Mouse (Mus musculus) E14TG2a.4 (cell line): ENCODE data around the gene Abca14.

Source experiments
- H3K27me3 ChIP-seq: 2 replicates; pipeline ENCODE4 v1.6.1; 2014; ENCODE audit warnings: low read length, control low read depth; ENCODE audit not compliant: insufficient read depth
- H3K36me3 ChIP-seq: 2 replicates; pipeline ENCODE4 v1.6.1; 2014; ENCODE audit warnings: low read length, control low read depth; ENCODE audit not compliant: insufficient read depth
- H3K4me1 ChIP-seq: replicated peaks from 2 replicates; pipeline ENCODE4 v1.6.1; 2014; ENCODE audit warnings: low read depth, low read length, control low read depth
- H3K4me3 ChIP-seq: replicated peaks from 2 replicates; pipeline ENCODE4 v1.5.1; 2014; ENCODE audit warnings: mild to moderate bottlenecking, low read length
- H3K9me3 ChIP-seq: 2 replicates; pipeline ENCODE4 v1.6.1; 2014; ENCODE audit warnings: low read length, control low read depth
- CTCF ChIP-seq: conservative IDR thresholded peaks from 2 replicates; pipeline ENCODE4 v1.5.1; 2014; ENCODE audit warnings: low read length
- NANOG ChIP-seq: IDR thresholded peaks from 2 replicates; pipeline ENCODE4 v1.6.1; 2014; ENCODE audit warnings: borderline replicate concordance, low read length, mixed read lengths
- POU5F1 ChIP-seq: IDR thresholded peaks from 2 replicates; pipeline ENCODE4 v1.6.1; 2014; ENCODE audit warnings: low read length, borderline replicate concordance

The Abca14 gene

DNA sequence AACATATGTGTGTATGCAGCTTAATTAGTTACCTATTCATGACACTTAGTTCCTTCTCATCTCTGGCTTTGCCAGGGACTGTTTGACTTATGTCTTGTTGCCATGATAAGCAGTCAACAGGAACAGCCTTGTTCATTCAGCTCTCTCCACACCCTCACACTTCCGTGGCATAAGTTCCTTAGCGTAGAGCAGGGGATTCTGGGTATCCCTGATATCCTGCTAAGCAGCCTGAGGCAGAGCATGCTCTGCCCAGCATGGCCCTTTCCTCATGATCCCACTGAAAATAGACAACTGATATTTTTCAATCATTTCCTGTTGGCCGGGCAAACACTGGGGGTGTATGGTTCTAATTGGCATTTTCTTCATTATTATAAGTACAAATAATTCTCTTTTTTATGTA is 26.1 kb upstream of the Abca14 start:
- H3K27me3 ChIP-seq: no peaks in the 10 kb centered on the region
- no peaks in the 10 kb centered on the region for H3K4me1 ChIP-seq
- no peaks in the 10 kb centered on the region for H3K36me3 ChIP-seq
- TF ChIP-seq CTCF (no peak), NANOG (no peak), POU5F1 (no peak)
- no peaks in the 10 kb centered on the region for H3K9me3 ChIP-seq
- no peak overlapping the region for H3K4me3 ChIP-seq

DNA sequence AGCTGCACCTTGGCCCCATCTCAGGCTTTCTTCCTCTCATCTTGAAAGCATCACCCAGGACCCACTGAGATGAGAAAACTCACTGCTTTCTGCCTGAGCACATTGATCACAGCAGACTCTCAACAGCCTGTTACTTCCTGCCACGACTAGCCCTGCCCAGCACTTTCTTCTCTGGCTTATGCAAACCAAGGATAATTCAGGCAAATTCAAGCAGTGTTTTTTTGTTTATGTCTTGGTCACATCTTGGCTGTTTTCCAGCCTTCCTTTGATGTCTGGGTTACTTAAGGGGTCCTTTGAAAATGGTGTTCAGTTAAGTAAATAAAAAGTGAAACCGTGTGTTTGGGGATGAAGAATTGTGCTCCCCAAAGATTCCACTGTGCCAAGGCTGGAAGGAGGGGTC is 24.8 kb upstream of the Abca14 start:
- Histone ChIP-seq H3K27me3 (no peaks in the 10 kb centered on the region), H3K9me3 (no peaks in the 10 kb centered on the region), H3K4me3 (no peak overlapping the region), H3K4me1 (no peaks in the 10 kb centered on the region), H3K36me3 (no peaks in the 10 kb centered on the region)
- TF ChIP-seq NANOG: no peak
- no peak for TF ChIP-seq CTCF
- no peak for TF ChIP-seq POU5F1

DNA sequence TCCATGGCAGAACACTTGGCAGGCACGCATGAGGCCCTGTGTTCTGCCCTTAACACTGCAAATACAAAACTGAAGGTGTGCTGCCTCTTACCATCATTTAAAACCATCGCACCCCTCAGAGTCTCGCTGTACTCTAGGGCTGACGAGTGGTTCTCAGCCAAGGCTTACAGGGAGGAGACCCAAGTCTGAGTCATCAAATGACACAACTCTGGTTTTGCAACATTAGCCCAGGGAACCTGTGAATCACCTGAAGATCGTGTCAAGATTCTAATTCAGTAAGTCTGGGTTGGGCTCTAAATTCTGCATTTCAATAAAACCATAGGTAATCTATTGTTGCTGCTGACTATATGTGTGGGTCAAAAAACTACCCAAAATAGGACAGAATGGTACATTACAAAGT is 23.2 kb upstream of the Abca14 start:
- H3K9me3 ChIP-seq: no peaks in the 10 kb centered on the region
- no peak overlapping the region for H3K4me3 ChIP-seq
- H3K27me3 ChIP-seq: no peaks in the 10 kb centered on the region
- TF ChIP-seq POU5F1 (no peak), NANOG (no peak), CTCF (no peak)
- no peaks in the 10 kb centered on the region for H3K4me1 ChIP-seq
- no peaks in the 10 kb centered on the region for H3K36me3 ChIP-seq

DNA sequence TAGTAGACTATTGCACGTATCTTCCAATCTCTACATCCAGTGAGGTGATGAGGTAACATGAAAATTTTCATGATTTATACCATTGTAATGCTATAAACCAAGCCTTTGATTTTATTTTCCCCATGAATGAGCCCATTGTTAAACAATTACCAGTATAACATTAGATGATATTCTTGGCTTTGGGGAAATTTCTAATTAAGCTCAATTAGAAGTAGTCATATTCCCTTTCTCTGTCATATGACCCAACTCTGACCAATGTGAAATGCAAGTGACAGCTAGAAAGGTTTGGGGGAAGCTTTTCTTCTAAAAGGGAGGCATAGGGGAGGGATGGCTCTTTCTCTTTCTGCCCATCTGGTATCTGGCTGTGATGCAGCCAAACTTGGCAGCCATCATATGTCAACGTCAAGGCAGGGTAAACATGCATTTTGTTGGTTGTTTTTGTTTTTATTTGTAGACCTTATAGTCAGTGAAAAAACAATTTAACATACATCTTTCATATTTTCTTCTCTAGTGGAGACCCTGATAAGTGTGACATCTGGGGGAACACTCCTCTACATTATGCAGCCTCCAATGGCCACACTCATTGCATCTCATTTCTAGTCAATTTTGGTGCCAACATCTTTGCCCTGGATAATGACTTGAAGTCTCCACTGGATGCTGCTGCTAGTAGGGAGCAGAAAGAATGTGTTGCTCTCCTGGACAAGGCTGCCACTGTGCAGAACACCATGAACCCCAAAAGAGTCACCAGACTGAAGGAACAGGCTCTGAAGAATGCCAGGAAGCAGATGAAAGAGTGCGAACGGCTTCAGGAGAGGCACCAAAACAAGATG is 22.1 kb upstream of the Abca14 start:
- TF ChIP-seq POU5F1 (no peak), NANOG (no peak), CTCF (no peak)

DNA sequence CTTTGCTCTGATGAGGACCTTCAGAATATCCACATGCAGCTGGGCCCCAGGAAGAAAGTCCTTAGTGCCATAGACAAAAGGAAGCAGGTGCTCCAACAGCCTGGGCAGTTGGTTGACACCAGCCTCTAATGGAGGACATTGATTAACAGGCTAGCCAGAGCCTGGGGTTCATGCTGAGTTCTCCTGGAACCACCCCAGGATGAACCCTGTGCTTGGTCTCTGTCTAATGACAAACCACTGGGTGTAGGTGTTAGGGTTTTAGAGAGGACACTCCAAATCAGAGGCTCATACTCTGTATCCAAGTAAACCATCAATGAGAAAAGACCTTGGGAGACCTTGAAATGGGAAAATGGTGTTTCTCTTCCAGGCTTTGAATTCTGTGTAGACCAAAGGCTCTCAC is 20.9 kb upstream of the Abca14 start:
- H3K4me1 ChIP-seq: no peaks in the 10 kb centered on the region
- H3K36me3 ChIP-seq: no peaks in the 10 kb centered on the region
- H3K27me3 ChIP-seq: no peaks in the 10 kb centered on the region
- TF ChIP-seq POU5F1 (no peak), NANOG (no peak), CTCF (no peak)
- no peak overlapping the region for H3K4me3 ChIP-seq
- no peaks in the 10 kb centered on the region for H3K9me3 ChIP-seq

More for the DNA sequence above, 22.1 kb upstream of the Abca14 start:
- H3K4me3 ChIP-seq: no peak overlapping the region
- H3K9me3 ChIP-seq: no peaks in the 10 kb centered on the region
- H3K4me1 ChIP-seq: no peaks in the 10 kb centered on the region
- no peaks in the 10 kb centered on the region for H3K36me3 ChIP-seq
- H3K27me3 ChIP-seq: no peaks in the 10 kb centered on the region

DNA sequence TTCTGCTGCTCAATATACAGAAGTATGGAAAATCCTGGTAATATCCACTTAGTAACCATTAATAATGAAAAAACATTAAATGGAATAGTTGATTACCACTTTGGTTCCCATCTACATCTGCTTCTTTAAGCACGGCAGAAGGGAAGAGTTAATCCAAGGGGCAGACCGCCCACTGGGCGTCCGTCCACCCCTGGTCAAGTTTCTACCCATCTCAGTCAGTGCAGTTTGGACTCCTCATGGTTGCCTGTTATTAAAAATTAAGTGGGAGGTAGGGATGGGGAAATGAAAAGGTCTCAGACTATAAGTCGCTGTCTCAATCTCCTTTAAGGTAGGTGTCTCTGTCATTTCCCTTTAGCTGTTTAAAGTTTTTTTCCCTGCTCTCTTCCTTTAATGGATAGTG is 14.8 kb upstream of the Abca14 start:
- Histone ChIP-seq H3K9me3 (no peaks in the 10 kb centered on the region), H3K4me3 (no peak overlapping the region), H3K4me1 (no peaks in the 10 kb centered on the region), H3K36me3 (no peaks in the 10 kb centered on the region), H3K27me3 (no peaks in the 10 kb centered on the region)
- TF ChIP-seq POU5F1: no peak
- TF ChIP-seq NANOG: no peak
- TF ChIP-seq CTCF: no peak

DNA sequence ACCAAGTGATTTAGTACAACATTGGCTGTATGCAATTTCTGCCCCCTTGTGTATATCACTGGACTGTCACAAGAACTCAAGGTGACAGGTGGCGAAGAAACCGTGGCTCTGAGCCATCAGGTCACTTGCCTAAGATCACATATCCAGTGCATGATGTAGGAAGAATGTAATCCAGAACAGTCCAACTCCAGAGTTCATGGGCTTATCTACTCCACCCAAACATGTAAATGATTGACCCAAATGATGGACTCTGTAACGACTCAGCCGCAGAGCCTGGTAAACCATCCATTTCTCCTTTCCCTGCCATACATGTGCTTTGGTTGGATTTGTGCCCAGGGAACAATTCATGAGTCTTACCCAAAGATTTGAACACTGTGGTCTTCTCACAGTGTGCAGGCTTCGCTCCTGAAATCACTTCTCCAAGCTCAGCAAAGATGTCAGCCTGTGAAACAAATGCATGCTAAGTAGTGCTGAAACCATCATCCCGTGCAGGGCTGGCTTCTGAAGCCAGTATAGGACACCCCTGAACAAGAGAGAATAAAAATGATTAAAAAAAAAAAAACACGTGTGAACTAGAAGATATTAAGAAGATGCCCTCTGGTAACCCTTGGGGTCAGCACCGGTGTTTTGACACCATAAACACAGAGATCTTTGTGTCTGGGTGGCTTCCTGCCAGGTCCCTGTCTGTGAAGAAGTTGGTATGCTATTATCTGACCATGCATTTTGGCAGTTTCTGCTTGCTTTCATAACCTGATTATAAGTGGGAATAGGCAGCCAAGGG is 14.2 kb upstream of the Abca14 start:
- no peak overlapping the region for H3K4me3 ChIP-seq
- H3K36me3 ChIP-seq: no peaks in the 10 kb centered on the region
- no peaks in the 10 kb centered on the region for H3K27me3 ChIP-seq

DNA sequence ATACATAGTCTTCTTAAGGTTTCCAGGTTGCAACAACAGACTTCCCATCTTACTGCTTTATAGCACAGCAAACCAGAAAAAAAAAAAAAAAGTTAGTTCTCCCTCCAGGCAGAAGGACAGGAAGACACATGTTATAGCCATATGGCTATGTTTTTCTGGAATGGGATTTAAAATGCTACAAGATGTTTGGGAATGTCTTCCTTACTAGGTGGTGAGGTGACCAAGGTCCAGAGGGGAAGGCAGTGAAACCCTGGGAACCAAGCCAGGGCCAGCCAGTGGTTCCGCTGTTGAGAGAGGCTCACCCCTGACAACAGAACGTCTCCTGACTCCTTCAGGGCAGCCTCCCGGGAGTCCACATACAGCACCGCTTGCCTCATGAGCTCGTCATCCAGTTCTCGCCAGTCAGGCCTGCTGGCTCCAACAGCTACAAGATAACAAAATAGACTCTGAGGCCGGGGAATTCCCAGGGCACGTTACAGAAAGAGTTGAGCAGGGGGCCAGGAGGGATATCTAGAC is 13.6 kb upstream of the Abca14 start:
- Histone ChIP-seq H3K9me3 (no peaks in the 10 kb centered on the region), H3K4me3 (no peak overlapping the region), H3K4me1 (no peaks in the 10 kb centered on the region), H3K36me3 (no peaks in the 10 kb centered on the region), H3K27me3 (no peaks in the 10 kb centered on the region)
- TF ChIP-seq POU5F1 (no peak), NANOG (no peak), CTCF (no peak)

More for the DNA sequence above, 14.2 kb upstream of the Abca14 start:
- TF ChIP-seq CTCF: no peak
- TF ChIP-seq POU5F1: no peak
- TF ChIP-seq NANOG: no peak
- no peaks in the 10 kb centered on the region for H3K9me3 ChIP-seq
- no peaks in the 10 kb centered on the region for H3K4me1 ChIP-seq
